Mouse (Mus musculus) right cerebral cortex, postnatal 10 days (tissue): ENCODE data around the gene Plpp2.

Experiments
- DNase-seq, 2 experiments: peaks; one replicate each; pipeline ENCODE4 v3.0.0; 2021; ENCODE audit warnings: low spot score in 2 of 2

The Plpp2 gene

DNA sequence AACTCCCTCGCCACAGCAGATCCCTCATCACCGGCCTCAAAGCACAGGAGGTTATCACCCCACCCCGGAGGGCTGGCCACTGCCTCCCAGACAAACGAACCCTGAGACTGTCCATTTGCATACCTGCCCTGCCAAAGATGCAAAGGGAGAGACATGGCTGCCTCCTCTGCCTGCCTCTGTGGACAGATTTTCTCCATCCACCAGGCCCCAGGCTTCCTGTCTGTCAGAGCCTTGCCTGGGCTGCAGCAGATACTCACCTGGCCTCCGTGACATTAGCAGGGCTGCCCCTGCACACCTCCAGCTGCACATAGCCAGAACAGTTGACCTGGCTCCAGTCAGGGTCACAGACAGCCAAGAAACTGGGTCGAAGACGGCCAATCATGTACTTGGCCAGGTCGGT is 3.4 kb downstream of the Plpp2 start:
- peak in 1 of 2 experiments; percentile 12 for DNase-seq

DNA sequence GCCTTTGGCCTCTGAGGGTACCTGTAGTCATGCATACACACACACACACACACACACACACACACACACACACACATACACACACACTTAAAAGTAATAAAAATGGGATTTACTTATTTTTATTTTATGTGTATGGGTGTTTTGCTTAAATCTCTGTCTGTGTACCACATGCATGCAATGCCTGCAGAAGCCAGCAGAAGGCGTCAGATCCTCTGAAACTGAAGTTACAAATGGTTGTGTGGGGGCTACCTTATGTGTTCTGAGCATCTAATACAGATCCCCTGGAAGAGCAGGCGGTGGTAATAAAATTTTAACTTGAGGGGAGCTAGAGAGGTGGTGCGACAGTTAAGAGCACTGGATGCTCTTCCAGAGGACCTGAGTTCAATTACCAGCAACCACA is 5.5 kb downstream of the Plpp2 start:
- DNase-seq = no peak

DNA sequence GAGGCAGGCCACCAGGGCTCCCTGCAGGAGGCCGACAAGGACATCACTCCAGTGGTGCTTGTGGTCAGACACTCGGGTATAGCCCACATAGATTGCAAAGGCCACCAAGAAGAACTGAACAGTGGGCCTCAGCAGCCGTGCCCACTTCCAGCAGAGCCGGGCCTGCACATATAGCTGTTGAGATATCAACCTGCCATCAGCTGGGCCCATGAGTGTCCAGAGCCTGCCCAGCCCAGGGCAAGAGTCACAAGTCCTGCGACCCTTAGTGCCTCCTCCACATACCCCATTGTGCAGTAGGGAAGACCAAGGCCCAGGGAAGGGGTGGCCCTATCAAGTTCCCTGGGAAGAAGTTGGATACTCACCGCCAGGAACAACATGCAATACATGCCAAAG is 6.1 kb downstream of the Plpp2 start:
- no peak for DNase-seq

DNA sequence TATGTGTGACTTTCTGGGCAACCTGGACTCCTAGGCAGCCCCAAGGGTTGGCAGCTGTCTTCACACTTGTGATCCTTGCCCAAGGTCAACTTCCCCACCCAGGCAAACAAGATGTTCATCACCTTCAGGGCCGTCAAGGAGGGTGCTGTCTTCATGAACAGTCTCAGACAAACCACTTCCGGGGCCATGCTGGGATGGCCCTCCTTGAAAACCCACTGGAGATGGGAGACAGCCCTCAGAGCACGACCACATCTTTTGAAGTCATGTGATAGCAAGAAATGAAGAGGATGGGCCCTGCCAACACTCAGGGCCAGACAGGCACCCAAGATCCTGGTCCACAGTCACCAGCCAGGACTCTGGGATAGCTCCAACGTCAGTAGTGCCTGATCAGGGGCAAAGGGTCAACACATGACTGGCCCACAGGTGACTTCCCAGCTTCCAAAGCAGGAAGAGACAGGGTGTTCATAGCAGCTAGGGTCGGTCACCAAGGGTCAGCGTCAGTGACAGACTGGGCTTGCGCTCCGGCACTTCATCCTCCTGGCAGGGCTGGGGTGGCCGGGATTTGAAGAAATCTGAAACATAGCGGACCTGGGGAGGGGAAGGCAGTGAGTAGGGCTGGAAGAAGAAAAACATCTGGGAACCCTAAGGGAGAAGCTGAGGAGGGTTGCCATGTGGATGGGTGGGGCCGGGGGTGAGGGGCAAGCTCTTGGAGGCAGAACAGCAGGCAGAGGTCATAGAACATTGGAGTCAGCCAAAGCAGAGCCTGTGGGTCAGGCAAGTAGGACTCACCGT is 6.7 kb downstream of the Plpp2 start:
- DNase-seq = no peak

DNA sequence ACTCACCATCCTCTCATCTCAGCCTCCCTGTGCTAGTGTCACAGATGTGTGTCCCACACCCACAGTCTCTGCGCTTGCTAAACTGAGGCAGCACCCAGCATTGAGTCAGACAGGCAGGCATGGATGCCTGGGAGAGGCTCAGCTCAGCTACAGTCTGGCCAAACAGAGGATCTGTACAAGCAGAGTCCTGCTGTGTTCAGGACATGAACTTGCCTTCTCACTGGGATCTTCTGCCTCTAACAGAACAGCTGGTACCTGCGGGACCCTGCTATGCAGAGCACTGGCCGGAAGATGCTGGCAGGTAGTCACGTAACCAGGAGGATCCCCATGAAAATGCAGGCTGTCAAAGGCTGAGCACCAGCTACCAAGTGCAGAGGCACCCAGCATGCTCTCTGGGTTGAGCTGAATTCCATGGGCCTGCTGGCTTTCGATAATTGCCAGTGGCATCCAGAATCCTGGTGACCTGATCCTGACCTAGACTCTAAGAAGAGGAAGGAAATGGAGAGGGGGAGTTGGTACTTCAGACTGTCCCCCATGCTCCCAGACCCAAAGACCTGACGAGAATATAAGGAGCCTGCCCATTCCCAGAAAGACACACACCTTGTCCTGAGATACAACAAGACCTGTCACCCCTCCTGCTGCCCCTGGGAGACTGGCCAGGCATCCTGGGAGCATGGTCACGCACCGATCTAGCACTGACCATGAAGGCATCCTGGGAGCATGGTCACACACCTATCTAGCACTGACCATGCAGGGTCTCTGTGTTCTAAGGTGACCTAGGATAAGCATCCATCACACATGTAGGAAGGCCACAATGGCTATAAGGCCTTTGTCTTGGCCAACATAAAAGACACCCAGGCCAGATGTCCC is 7.9 kb downstream of the Plpp2 start:
- DNase-seq = no peak

DNA sequence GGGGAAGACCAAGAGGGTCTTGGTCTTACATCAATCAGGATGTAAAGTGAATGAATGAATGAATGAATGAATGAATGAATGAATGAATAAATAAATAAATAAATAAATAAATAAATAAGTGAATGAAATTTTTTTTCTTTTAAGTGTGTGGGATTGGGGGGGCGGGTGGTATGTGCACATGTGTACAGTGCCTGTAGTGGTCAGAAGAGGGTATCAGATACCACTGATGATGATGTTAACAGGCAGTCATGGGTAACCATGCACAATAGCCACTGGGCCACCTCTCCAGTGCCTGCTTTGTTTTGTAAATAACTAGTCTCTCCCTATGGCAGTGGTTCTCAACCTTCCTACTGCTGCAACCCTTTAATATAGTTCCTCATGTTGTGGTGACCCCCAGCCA is 9.2 kb downstream of the Plpp2 start:
- DNase-seq = no peak

DNA sequence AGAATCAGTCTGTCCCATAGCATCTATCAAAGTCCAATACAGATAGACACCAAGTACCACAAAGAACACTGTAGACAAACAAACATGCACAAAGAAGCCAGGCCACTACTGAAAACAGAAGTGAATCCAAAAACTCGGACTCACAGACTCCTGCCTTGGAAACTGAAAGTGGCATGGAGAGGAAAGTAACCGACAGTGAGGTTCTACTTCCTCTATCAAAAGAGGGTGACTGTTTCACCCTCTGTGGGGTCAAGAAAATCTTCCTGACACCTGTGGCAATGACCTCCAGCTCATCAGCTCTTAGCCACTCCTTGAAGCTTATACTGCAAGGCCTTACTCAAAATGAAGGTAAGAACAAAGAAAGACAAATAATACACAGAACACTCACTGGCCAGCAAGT is 26.9 kb downstream of the Plpp2 start:
- DNase-seq = no peak

DNA sequence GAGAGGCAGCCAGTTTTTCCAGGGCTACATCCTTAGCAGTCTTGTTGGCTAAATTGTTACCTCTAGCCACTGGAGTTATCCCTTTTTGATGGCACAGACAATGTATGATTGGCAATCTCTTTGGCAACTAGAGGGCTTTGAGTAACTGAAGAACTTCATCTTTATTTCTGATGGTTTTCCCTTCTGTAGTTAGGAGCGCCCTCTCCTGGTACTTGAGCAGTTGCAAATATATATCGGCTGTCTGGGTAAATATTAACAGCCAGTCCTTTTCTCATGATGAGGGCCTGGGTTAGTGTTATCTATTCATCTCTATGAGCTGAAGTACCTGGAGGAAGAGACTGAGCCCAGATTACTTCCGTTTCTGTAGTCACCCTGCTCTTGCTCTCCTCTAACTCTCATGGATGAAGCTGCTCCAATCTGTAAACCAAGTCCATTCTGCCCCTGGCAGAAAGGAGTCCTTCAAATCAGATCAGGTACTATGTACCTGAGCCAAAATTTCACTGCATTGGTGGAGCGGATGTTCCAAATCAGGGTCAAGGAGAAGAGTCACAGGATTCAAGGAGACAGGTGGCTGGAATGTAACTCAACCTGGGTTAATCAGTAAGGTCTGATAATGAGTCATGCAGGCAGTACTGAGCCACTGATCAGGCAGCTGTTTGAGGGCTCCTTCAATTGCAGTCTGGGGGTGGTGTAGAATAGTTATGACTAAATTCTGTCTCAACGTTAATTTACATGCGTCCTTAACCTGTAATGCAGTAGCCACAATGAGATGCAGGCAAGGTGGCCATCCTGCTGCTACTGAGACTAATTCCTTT is 30.6 kb downstream of the Plpp2 start:
- DNase-seq = no peak

DNA sequence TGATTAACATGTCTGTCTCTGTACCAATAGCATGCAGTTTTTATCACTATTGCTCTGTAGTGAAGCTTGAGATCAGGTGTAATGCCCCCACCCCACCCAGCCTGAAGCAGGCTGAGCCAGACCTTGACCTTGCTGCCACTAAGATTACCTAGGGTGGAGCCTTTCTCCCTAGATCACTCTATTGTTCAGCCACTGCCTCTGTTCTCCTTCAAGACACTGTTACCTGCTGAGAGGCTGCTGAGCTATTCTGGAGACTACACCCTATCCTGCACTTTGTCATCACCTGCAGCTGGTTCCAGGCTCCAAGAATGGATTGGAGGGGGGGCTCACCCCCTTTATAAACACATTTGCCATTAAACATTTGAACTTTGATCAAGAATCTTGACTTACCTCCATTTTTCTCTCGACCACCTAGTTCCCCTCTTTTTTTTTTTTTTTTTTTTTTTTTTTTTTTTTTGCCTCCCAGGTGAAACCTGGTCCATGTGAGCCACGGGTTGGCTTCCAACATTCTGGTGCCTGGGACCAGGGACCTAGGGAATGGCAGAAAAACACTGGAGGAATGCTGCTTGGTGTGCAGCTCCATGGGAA is 36.8 kb downstream of the Plpp2 start:
- DNase-seq = no peak

DNA sequence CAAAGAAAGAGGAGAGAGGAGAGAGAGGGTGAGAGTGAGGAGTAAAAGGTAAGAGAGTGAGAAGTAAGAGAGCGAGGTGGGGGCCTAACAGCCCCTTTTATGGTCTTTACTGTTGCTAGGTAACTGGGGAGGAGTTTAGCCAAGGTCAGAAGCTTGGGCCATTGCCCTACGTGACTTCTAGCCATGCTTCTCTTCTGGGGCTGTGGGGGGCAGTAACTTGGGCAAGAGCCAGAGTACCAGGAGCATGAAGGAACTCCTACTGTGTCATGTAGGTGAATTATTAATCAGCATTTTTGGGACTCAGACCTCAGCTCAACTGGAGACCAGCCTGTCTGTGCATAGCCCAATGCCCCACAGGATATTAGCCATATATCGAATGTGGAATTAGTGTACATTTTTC is 37.7 kb downstream of the Plpp2 start:
- DNase-seq = no peak
